Mouse (Mus musculus) small intestine, adult 2 months (tissue): ENCODE results near the gene Keg1.
"Not testable (repeated sequence)": the region's sequence is repeated elsewhere in the genome, so short reads cannot be mapped to it uniquely, and the experiment has no call there.

Experiments
- CTCF ChIP-seq: fragments of 200-500 bp; IDR thresholded peaks from 2 replicates; pipeline ENCODE4 v1.5.1; 2012; ENCODE audit warnings: low read depth, mild to moderate bottlenecking, control low read depth, inconsistent platforms, low read length, moderate library complexity, mixed read lengths; ENCODE audit not compliant: insufficient replicate concordance, insufficient read length; ENCODE audit errors: extremely low read depth
- POLR2A ChIP-seq: fragments of 200-500 bp; IDR thresholded peaks from 2 replicates; pipeline ENCODE4 v1.6.1; 2012; ENCODE audit warnings: low read depth, mild to moderate bottlenecking, control low read depth, inconsistent platforms, low read length, moderate library complexity

GRCm38 (mm10) chr19:12720919-12721318 is 25.3 kb downstream of the Keg1 start:
- TF ChIP-seq CTCF, POLR2A: not testable (repeated sequence)
